Mouse (Mus musculus) spleen, adult 2 months (tissue): ENCODE measurements around the gene Ints7. TPM values are rescaled to one million over a fixed set of nuclear protein-coding genes. Genes with fewer than 3 reads are reported as not detected.

Source experiments
- DNase-seq, 2 experiments: peaks; one replicate each; pipeline versions ENCODE4 v3.0.0 to v3.0.0-alpha.2; 2012 to 2021; ENCODE audit warnings: low spot score in 2 of 2, low read depth in 1 of 2
- H3K27ac ChIP-seq: fragments of 200-500 bp; 2 replicates; pipeline ENCODE4 v1.5.1; 2012; ENCODE audit warnings: low read length, inconsistent platforms; ENCODE audit not compliant: insufficient read depth
- H3K27me3 ChIP-seq: fragments of 200-500 bp; 2 replicates; pipeline ENCODE4 v1.6.1; 2012; ENCODE audit warnings: mild to moderate bottlenecking, moderate library complexity, low read length, inconsistent platforms; ENCODE audit not compliant: control insufficient read depth, insufficient read depth
- H3K36me3 ChIP-seq: fragments of 200-500 bp; 2 replicates; pipeline ENCODE4 v1.6.1; 2012; ENCODE audit warnings: mild to moderate bottlenecking, low read length, inconsistent platforms; ENCODE audit not compliant: control insufficient read depth, insufficient read depth
- H3K4me1 ChIP-seq: fragments of 200-500 bp; 2 replicates; pipeline ENCODE4 v1.6.1; 2011; ENCODE audit warnings: inconsistent platforms; ENCODE audit not compliant: control insufficient read depth, insufficient read depth, insufficient read length
- H3K4me3 ChIP-seq: fragments of 200-500 bp; 2 replicates; pipeline ENCODE4 v1.5.1; 2011; ENCODE audit warnings: mild to moderate bottlenecking, inconsistent platforms; ENCODE audit not compliant: insufficient read depth, insufficient read length; ENCODE audit errors: extremely low read depth
- CTCF ChIP-seq: fragments of 200-500 bp; IDR thresholded peaks from 2 replicates; pipeline ENCODE4 v1.5.1; 2011; ENCODE audit warnings: mild to moderate bottlenecking, inconsistent platforms; ENCODE audit not compliant: insufficient read depth, insufficient read length, insufficient replicate concordance; ENCODE audit errors: extremely low read depth
- POLR2A ChIP-seq: fragments of 200-500 bp; IDR thresholded peaks from 2 replicates; pipeline ENCODE4 v1.6.1; 2011; ENCODE audit warnings: low read depth, low read length, inconsistent platforms
- WGBS: fragments of 180-500 bp; shearing (Covaris S2); methylation state at CpG from one replicate; pipeline ENCODE4 v1.1.7; 2018; 5-methylcytosine and 5-hydroxymethylcytosine counted together
- polyA plus RNA-seq: library from polyadenylated mRNA; depleted of rRNA; stranded (reverse); fragments of >200 nt; gene quantifications from 2 replicates; pipeline ENCODE4 v1.2.3, GENCODE M21; 2012

The Ints7 gene
- polyA plus RNA-seq, 1 experiment = 23.8 TPM

DNA sequence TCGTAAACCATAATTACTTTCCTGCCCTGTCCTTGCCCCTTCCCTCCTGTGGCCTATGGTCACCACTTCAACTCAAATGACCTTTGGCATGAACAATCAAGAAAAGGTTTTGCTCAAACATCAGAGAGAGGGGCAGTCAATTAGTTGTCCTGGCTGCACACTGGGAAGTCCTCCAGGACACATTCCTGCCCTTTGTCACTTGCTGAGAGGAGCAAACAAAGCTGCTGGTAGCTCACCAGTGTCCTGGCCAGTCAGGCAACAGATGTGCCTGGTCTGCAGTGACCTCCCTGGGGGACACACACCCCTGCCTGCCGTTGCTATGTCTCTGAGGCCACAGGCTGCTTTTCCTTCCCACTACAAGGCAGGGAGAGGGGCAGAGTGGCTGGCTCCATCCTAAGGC, 66.0 kb downstream of the Ints7 start:
- H3K27me3 ChIP-seq = no peaks in the 10 kb centered on the region
- no peaks in the 10 kb centered on the region for H3K4me1 ChIP-seq
- H3K36me3 ChIP-seq = no peaks in the 10 kb centered on the region
- H3K27ac ChIP-seq = no peak overlapping the region
- WGBS = 51% methylated on average over 2 of the region's 2 CpGs
- DNase-seq = no peak
- TF ChIP-seq POLR2A = no peak
- TF ChIP-seq CTCF = no peak
- no peak overlapping the region for H3K4me3 ChIP-seq

DNA sequence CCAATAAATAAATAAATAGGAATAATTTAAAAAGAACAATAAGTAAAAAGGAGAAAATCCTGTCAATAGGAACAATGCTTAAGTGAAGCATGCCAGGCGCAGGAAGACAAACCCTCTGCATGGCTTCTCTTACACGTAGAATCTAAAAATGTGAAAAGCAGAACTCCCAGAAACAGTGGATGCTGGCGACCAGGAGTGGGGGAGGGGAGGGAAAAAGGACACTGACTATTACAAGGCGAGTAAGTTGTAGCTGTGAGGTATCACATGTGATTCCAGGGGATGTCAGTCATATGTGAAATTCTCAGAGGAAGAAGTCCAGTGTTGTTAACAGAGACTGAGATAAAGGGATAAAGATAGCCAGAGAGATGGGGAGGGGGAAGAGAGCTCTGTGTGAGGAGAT, 67.5 kb downstream of the Ints7 start:
- no peaks in the 10 kb centered on the region for H3K27me3 ChIP-seq
- no peaks in the 10 kb centered on the region for H3K4me1 ChIP-seq
- no peak overlapping the region for H3K27ac ChIP-seq
- no peak for TF ChIP-seq CTCF
- no peak for TF ChIP-seq POLR2A
- no peaks in the 10 kb centered on the region for H3K36me3 ChIP-seq
- H3K4me3 ChIP-seq = no peak overlapping the region
- WGBS = 30% methylated on average over 4 of the region's 4 CpGs
- no peak for DNase-seq

DNA sequence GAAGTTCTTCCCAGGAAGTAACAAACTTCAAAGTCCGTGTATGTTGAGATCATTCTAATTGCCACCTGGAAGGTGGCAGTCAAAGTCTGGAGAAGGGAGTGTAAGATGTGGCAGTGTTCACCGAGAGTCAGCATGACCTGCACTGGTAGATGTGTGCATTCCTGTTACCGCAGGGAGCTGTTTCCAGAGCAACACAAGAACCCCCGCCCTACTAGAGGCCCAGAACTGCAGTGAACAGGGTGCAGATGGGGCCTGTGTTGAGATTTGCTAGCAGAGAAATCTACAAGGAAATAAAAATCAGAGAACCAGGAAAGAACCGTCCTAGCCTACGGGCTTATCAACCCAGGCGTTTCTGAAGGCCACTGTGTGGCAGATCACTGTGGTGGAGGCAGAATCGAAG, 70.5 kb downstream of the Ints7 start:
- H3K4me3 ChIP-seq = no peak overlapping the region
- H3K27ac ChIP-seq = no peak overlapping the region
- H3K27me3 ChIP-seq = no peaks in the 10 kb centered on the region
- TF ChIP-seq CTCF = no peak
- TF ChIP-seq POLR2A = no peak
- H3K36me3 ChIP-seq = no peaks in the 10 kb centered on the region
- WGBS = 86% methylated on average over 8 of the region's 8 CpGs
- DNase-seq = no peak
- H3K4me1 ChIP-seq = no peaks in the 10 kb centered on the region

GRCm38 (mm10) chr1:191647590-191647989, 72.2 kb downstream of the Ints7 start:
- TF ChIP-seq CTCF = no peak
- no peak for TF ChIP-seq POLR2A
- DNase-seq = no peak
- H3K27ac ChIP-seq = no peak overlapping the region
- WGBS = 84% methylated on average over 3 of the region's 3 CpGs
- no peaks in the 10 kb centered on the region for H3K4me1 ChIP-seq
- H3K27me3 ChIP-seq = no peaks in the 10 kb centered on the region
- H3K36me3 ChIP-seq = no peaks in the 10 kb centered on the region
- H3K4me3 ChIP-seq = no peak overlapping the region

DNA sequence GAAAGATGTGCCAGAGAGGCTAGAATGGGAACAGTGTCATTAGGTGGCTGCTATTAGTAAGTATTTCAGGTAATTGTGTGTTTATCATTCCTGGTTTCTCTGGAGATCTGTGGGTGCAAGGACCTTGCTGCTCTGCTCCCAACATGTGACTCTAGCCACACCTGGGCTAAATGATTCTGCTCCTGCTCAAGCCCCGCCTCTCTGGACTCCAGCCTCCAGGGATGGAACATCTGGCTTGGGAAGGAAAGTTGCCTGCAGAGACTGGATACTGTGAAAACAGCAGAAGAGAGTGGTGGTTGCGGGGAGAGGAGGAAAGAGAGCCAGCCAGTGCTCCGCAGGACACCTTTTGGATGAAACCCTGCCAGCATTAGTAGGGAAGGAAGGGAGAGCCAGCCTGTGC, 84.0 kb downstream of the Ints7 start:
- 90% methylated on average over 3 of the region's 3 CpGs for WGBS
- H3K4me3 ChIP-seq = no peak overlapping the region
- TF ChIP-seq POLR2A = no peak
- no peak for TF ChIP-seq CTCF
- H3K27me3 ChIP-seq = no peaks in the 10 kb centered on the region
- DNase-seq = no peak
- peaks cover 2% of the 10 kb centered on the region; the same call in 1 of the 2 replicates for H3K4me1 ChIP-seq
- H3K27ac ChIP-seq = no peak overlapping the region
- H3K36me3 ChIP-seq = no peaks in the 10 kb centered on the region

GRCm38 (mm10) chr1:191661019-191661796, 85.8 kb downstream of the Ints7 start:
- no peak for DNase-seq
- Histone ChIP-seq H3K27me3 (no peaks in the 10 kb centered on the region), H3K4me1 (peaks cover 2% of the 10 kb centered on the region; the same call in 1 of the 2 replicates), H3K27ac (no peak overlapping the region), H3K4me3 (no peak overlapping the region), H3K36me3 (no peaks in the 10 kb centered on the region)
- TF ChIP-seq POLR2A = no peak
- TF ChIP-seq CTCF = no peak
- WGBS = 46% methylated on average over 8 of the region's 8 CpGs

GRCm38 (mm10) chr1:191662178-191662898, 86.9 kb downstream of the Ints7 start:
- H3K4me3 ChIP-seq = no peak overlapping the region
- H3K36me3 ChIP-seq = no peaks in the 10 kb centered on the region
- no peak overlapping the region for H3K27ac ChIP-seq
- H3K4me1 ChIP-seq = peaks cover 2% of the 10 kb centered on the region; the same call in 1 of the 2 replicates
- H3K27me3 ChIP-seq = no peaks in the 10 kb centered on the region
- 58% methylated on average over 9 of the region's 9 CpGs for WGBS
- TF ChIP-seq CTCF (no peak), POLR2A (no peak)
- DNase-seq = no peak
